Mouse (Mus musculus) megakaryocyte, embryonic 14.5 days (primary cell): ENCODE measurements around the gene Erg.

Experiments used
- FLI1 ChIP-seq: IDR thresholded peaks from 2 replicates; pipeline ENCODE4 v1.6.1; 2012; ENCODE audit warnings: low read length, inconsistent platforms, mixed read lengths
- GATA1 ChIP-seq: IDR thresholded peaks from 3 replicates; pipeline ENCODE4 v1.6.1; 2012; ENCODE audit warnings: mixed read lengths, low read length, inconsistent platforms, borderline replicate concordance

GRCm38 (mm10) chr16:95401869-95402268, 184.5 kb downstream of the Erg start:
- TF ChIP-seq GATA1 (no peak), FLI1 (no peak)
